Mouse (Mus musculus) embryonic fibroblast, embryonic 13.5 days (primary cell): ENCODE data around the gene Ubxn6. TPM values are rescaled to one million over a fixed set of nuclear protein-coding genes. Genes with fewer than 3 reads are reported as not detected.
"Not testable (repeated sequence)": the region's sequence is repeated elsewhere in the genome, so short reads cannot be mapped to it uniquely, and the experiment has no call there.

Experiments used
- H3K27ac ChIP-seq: 2 replicates; pipeline ENCODE4 v1.5.1; 2012; ENCODE audit warnings: low read length, control low read depth, inconsistent platforms; ENCODE audit not compliant: insufficient read depth
- H3K4me1 ChIP-seq: 2 replicates; pipeline ENCODE4 v1.6.1; 2011; ENCODE audit warnings: low read length; ENCODE audit not compliant: control insufficient read depth, insufficient read depth
- H3K4me3 ChIP-seq: 2 replicates; pipeline ENCODE4 v1.5.1; 2011; ENCODE audit warnings: mild to moderate bottlenecking, control low read depth, low read length; ENCODE audit not compliant: insufficient read depth
- CTCF ChIP-seq: IDR thresholded peaks from 2 replicates; pipeline ENCODE4 v1.5.1; 2011; ENCODE audit warnings: mild to moderate bottlenecking, control low read depth, low read length, moderate library complexity, borderline replicate concordance; ENCODE audit not compliant: insufficient read depth
- POLR2A ChIP-seq: IDR thresholded peaks from 2 replicates; pipeline ENCODE4 v1.6.1; 2011; ENCODE audit warnings: low read depth, mild to moderate bottlenecking, control low read depth, low read length, moderate library complexity
- polyA plus RNA-seq: library from polyadenylated mRNA; stranded (reverse); fragments of >200 nt; gene quantifications from 2 replicates; pipeline ENCODE4 v1.2.4, GENCODE M21; 2011; ENCODE audit warnings: low read depth; ENCODE audit not compliant: missing spikeins, insufficient read length

Gene Ubxn6
- polyA plus RNA-seq, 1 experiment, result 36.6 TPM

GRCm38 (mm10) chr17:56078880-56079795 is 4.3 kb upstream of the Ubxn6 start, which contains the start of gene Hdgfl2:
Gene Hdgfl2, plus strand, starts transcription at chr17:56079634.
- Histone ChIP-seq H3K27ac (no peak within 1 kb of the TSS), H3K4me3 (peak within 1 kb of the TSS; percentile 99), H3K4me1 (no peaks in the 10 kb centered on the region; the same call in 1 of the 2 replicates)
- no peak for TF ChIP-seq CTCF
- TF ChIP-seq POLR2A, result peak; percentile 98

- H3K27ac ChIP-seq, H3K4me1 ChIP-seq, H3K4me3 ChIP-seq: not testable (repeated sequence)
Measured at GRCm38 (mm10) chr17:56078361-56078760, 3.5 kb upstream of the Ubxn6 start.

- Histone ChIP-seq H3K27ac (no peak overlapping the region), H3K4me3 (no peak overlapping the region)
Measured at GRCm38 (mm10) chr17:56077523-56077922, 2.7 kb upstream of the Ubxn6 start.

GRCm38 (mm10) chr17:56074097-56074826 is 566 bp downstream of the Ubxn6 start:
- H3K4me1 ChIP-seq, result peaks cover 7% of the 10 kb centered on the region
- peak; percentile 30 for TF ChIP-seq POLR2A
- TF ChIP-seq CTCF, result no peak
- peak overlapping the region; percentile 93 for H3K27ac ChIP-seq
- H3K4me3 ChIP-seq, result peak overlapping the region; percentile 81

More at GRCm38 (mm10) chr17:56077523-56077922, 2.7 kb upstream of the Ubxn6 start:
- H3K4me1 ChIP-seq, result peaks cover 7% of the 10 kb centered on the region
- TF ChIP-seq CTCF, result no peak
- no peak for TF ChIP-seq POLR2A

GRCm38 (mm10) chr17:56072243-56072642 is 2.6 kb downstream of the Ubxn6 start:
- peaks cover 7% of the 10 kb centered on the region for H3K4me1 ChIP-seq
- no peak overlapping the region for H3K27ac ChIP-seq
- no peak overlapping the region for H3K4me3 ChIP-seq
- TF ChIP-seq CTCF, result no peak
- TF ChIP-seq POLR2A, result no peak

GRCm38 (mm10) chr17:56071126-56071525 is 3.7 kb downstream of the Ubxn6 start:
- H3K4me1 ChIP-seq, result peaks cover 7% of the 10 kb centered on the region
- no peak overlapping the region for H3K27ac ChIP-seq
- TF ChIP-seq POLR2A (no peak), CTCF (no peak)
- H3K4me3 ChIP-seq, result no peak overlapping the region

GRCm38 (mm10) chr17:56069066-56069465 is 5.8 kb downstream of the Ubxn6 start:
- TF ChIP-seq POLR2A (no peak), CTCF (no peak)
- Histone ChIP-seq H3K4me3 (no peak overlapping the region), H3K4me1 (peaks cover 7% of the 10 kb centered on the region; the same call in 1 of the 2 replicates), H3K27ac (no peak overlapping the region)

- Histone ChIP-seq H3K4me3 (no peak overlapping the region), H3K27ac (no peak overlapping the region)
- TF ChIP-seq POLR2A, result no peak
Measured at GRCm38 (mm10) chr17:56066451-56066850, 8.4 kb downstream of the Ubxn6 start.

GRCm38 (mm10) chr17:56065715-56066114 is 9.1 kb downstream of the Ubxn6 start:
- not testable (repeated sequence) for H3K4me3 ChIP-seq, H3K4me1 ChIP-seq, H3K27ac ChIP-seq

More at GRCm38 (mm10) chr17:56066451-56066850, 8.4 kb downstream of the Ubxn6 start:
- no peaks in the 10 kb centered on the region for H3K4me1 ChIP-seq

GRCm38 (mm10) chr17:56062081-56062480 is 12.7 kb downstream of the Ubxn6 start:
- TF ChIP-seq POLR2A (no peak), CTCF (no peak)
- H3K4me3 ChIP-seq, result no peak overlapping the region

More at GRCm38 (mm10) chr17:56062081-56062480, 12.7 kb downstream of the Ubxn6 start:
- Histone ChIP-seq H3K4me1 (no peaks in the 10 kb centered on the region), H3K27ac (no peak overlapping the region)
